Comparison of ENCODE assay signal across 8 mouse cellular contexts in genomic region chr12:99374099-99374600, GRCm38 (mm10).
DNase-seq lines count a peak whose midpoint lies in the region; ATAC-seq lines count a peak whose summit lies in the region.

No protein-coding gene starts in this region.

- no peaks in the 10 kb centered on the region for H3K27me3 ChIP-seq in forebrain, embryonic 14.5 days (replicated peaks; ENCODE audit: control insufficient read depth, insufficient read depth, low read length)
- H3K27me3 ChIP-seq in forebrain, embryonic 12.5 days = no peaks in the 10 kb centered on the region
- H3K27me3 ChIP-seq in midbrain, embryonic 14.5 days (ENCODE audit: control insufficient read depth, insufficient read depth, low read length) = no peaks in the 10 kb centered on the region
- no peaks in the 10 kb centered on the region for H3K27me3 ChIP-seq in midbrain, embryonic 11.5 days (ENCODE audit: control insufficient read depth, insufficient read depth, low read length)
- H3K27me3 ChIP-seq in intestine, embryonic 15.5 days (replicated peaks) = no peaks in the 10 kb centered on the region

- no peak overlapping the region for H3K9ac ChIP-seq in forebrain, embryonic 14.5 days (ENCODE audit: low read length)
- H3K9ac ChIP-seq in forebrain, embryonic 12.5 days = no peak overlapping the region
- H3K9ac ChIP-seq in midbrain, embryonic 14.5 days (replicated peaks; ENCODE audit: low read length) = no peak overlapping the region
- no peak overlapping the region for H3K9ac ChIP-seq in midbrain, embryonic 11.5 days (ENCODE audit: low read length)
- H3K9ac ChIP-seq in intestine, embryonic 15.5 days = no peak overlapping the region

- peak; percentile 49 for ATAC-seq in forebrain, embryonic 14.5 days
- ATAC-seq in forebrain, embryonic 12.5 days (ENCODE audit: low FRiP score) = no peak; the same call in 1 of the 2 replicates
- ATAC-seq in midbrain, embryonic 14.5 days (ENCODE audit: low FRiP score, low TSS enrichment) = no peak
- ATAC-seq in midbrain, embryonic 11.5 days (ENCODE audit: low FRiP score) = no peak
- ATAC-seq in intestine, embryonic 15.5 days = no peak

- H3K4me1 ChIP-seq in forebrain, embryonic 14.5 days (ENCODE audit: control insufficient read depth, insufficient read depth, low read length) = peaks cover 37% of the 10 kb centered on the region
- H3K4me1 ChIP-seq in forebrain, embryonic 12.5 days = peaks cover 55% of the 10 kb centered on the region
- H3K4me1 ChIP-seq in midbrain, embryonic 14.5 days (ENCODE audit: control insufficient read depth, insufficient read depth, low read length) = peaks cover 37% of the 10 kb centered on the region
- H3K4me1 ChIP-seq in midbrain, embryonic 11.5 days (ENCODE audit: control insufficient read depth, insufficient read depth, low read length) = peaks cover 16% of the 10 kb centered on the region
- H3K4me1 ChIP-seq in intestine, embryonic 15.5 days (replicated peaks) = peaks cover 12% of the 10 kb centered on the region

- H3K9me3 ChIP-seq in forebrain, embryonic 14.5 days (replicated peaks; ENCODE audit: control insufficient read depth, low read length) = no peaks in the 10 kb centered on the region
- no peaks in the 10 kb centered on the region for H3K9me3 ChIP-seq in forebrain, embryonic 12.5 days
- no peaks in the 10 kb centered on the region for H3K9me3 ChIP-seq in midbrain, embryonic 14.5 days (ENCODE audit: control insufficient read depth, low read length)
- no peaks in the 10 kb centered on the region for H3K9me3 ChIP-seq in midbrain, embryonic 11.5 days (ENCODE audit: control insufficient read depth, low read length)
- H3K9me3 ChIP-seq in intestine, embryonic 15.5 days = no peaks in the 10 kb centered on the region

- peak overlapping the region; percentile 59 for H3K27ac ChIP-seq in forebrain, embryonic 14.5 days (ENCODE audit: low read depth, low read length)
- no peak overlapping the region; the same call in 1 of the 2 replicates for H3K27ac ChIP-seq in forebrain, embryonic 12.5 days
- no peak overlapping the region for H3K27ac ChIP-seq in midbrain, embryonic 14.5 days (replicated peaks; ENCODE audit: low read depth, low read length)
- H3K27ac ChIP-seq in midbrain, embryonic 11.5 days (ENCODE audit: low read depth, low read length) = no peak overlapping the region
- no peak overlapping the region for H3K27ac ChIP-seq in intestine, embryonic 15.5 days

- no peak overlapping the region for H3K4me3 ChIP-seq in forebrain, embryonic 14.5 days (ENCODE audit: low read depth, low read length)
- no peak overlapping the region for H3K4me3 ChIP-seq in forebrain, embryonic 12.5 days (replicated peaks)
- no peak overlapping the region for H3K4me3 ChIP-seq in midbrain, embryonic 14.5 days (replicated peaks; ENCODE audit: low read depth, low read length)
- no peak overlapping the region for H3K4me3 ChIP-seq in midbrain, embryonic 11.5 days (ENCODE audit: low read depth, low read length)
- no peak overlapping the region for H3K4me3 ChIP-seq in intestine, embryonic 15.5 days (replicated peaks)

- WGBS in forebrain, embryonic 14.5 days = 47% methylated on average over 12 of the region's 12 CpGs
- WGBS in forebrain, embryonic 12.5 days = 88% methylated on average over 12 of the region's 12 CpGs
- WGBS in midbrain, embryonic 14.5 days = 85% methylated on average over 12 of the region's 12 CpGs
- WGBS in midbrain, embryonic 11.5 days = 90% methylated on average over 12 of the region's 12 CpGs
- 85% methylated on average over 12 of the region's 12 CpGs for WGBS in intestine, embryonic 15.5 days

- no peak overlapping the region for H3K4me2 ChIP-seq in forebrain, embryonic 14.5 days (ENCODE audit: low read length)
- no peak overlapping the region for H3K4me2 ChIP-seq in forebrain, embryonic 12.5 days
- no peak overlapping the region for H3K4me2 ChIP-seq in midbrain, embryonic 14.5 days (ENCODE audit: low read length)
- no peak overlapping the region for H3K4me2 ChIP-seq in midbrain, embryonic 11.5 days
- no peak overlapping the region for H3K4me2 ChIP-seq in intestine, embryonic 15.5 days (replicated peaks)

- H3K36me3 ChIP-seq in forebrain, embryonic 14.5 days (ENCODE audit: control insufficient read depth, insufficient read depth, low read length) = peaks cover 5% of the 10 kb centered on the region; the same call in 1 of the 2 replicates
- H3K36me3 ChIP-seq in forebrain, embryonic 12.5 days (replicated peaks) = peaks cover 28% of the 10 kb centered on the region
- no peaks in the 10 kb centered on the region for H3K36me3 ChIP-seq in midbrain, embryonic 14.5 days (ENCODE audit: control insufficient read depth, insufficient read depth, low read length)
- peaks cover 10% of the 10 kb centered on the region for H3K36me3 ChIP-seq in midbrain, embryonic 11.5 days (ENCODE audit: control insufficient read depth, insufficient read depth, low read length)
- H3K36me3 ChIP-seq in intestine, embryonic 15.5 days = peaks cover 4% of the 10 kb centered on the region; the same call in 1 of the 2 replicates

- peak; percentile 77 for DNase-seq in forebrain, embryonic 14.5 days (ENCODE audit: low spot score)
- DNase-seq in midbrain, embryonic 14.5 days = peak; percentile 58
- DNase-seq in midbrain, embryonic 11.5 days (ENCODE audit: low spot score, missing footprints) = no peak
- peak; percentile 88 for DNase-seq in gastrocnemius, adult 18-20 months (ENCODE audit: low spot score)
- peak; percentile 87 to 91 for DNase-seq in kidney, postnatal 36 days
- DNase-seq in spleen, adult 18-20 months = no peak

Comparison
In these comparisons a context has a peak if more than half of its experiments do, and no peak if none do; other contexts are left out.
1. DNase-seq: peak in forebrain, embryonic 14.5 days (single experiment), midbrain, embryonic 14.5 days (single experiment), gastrocnemius, adult 18-20 months (single experiment) and kidney, postnatal 36 days (2 of 2); none in midbrain, embryonic 11.5 days (single experiment) and spleen, adult 18-20 months (0 of 2).